Mouse (Mus musculus) MEL (cell line): ENCODE measurements at regions not wholly inside any gene's neighbourhood (a gene's known extent, or its start where the extent isn't known, plus 50 kb on each side); places are given as distances from the start of the nearest gene placed in this dataset.

ENCODE experiments used
- DNase-seq: peaks from one replicate; pipeline ENCODE4 v3.0.0; 2011; ENCODE audit warnings: low read depth, low spot score
- H3K27ac ChIP-seq: 2 replicates; pipeline ENCODE4 v1.5.1; 2012; ENCODE audit warnings: low read depth, mild to moderate bottlenecking, control low read depth, low read length, moderate library complexity; ENCODE audit not compliant: control insufficient read depth
- H3K27me3 ChIP-seq, 2 experiments: fragments of 150-350 bp in 1 of 2; sonication (generic) in 1 of 2; 2 replicates each; pipeline ENCODE4 v1.6.1; 2012; ENCODE audit warnings: low read length in 2 of 2, mild to moderate bottlenecking in 2 of 2, improper control_type of control experiment in 1 of 2, moderate library complexity in 1 of 2; ENCODE audit not compliant: insufficient read depth in 2 of 2, control insufficient read depth in 1 of 2
- H3K36me3 ChIP-seq, 2 experiments: 2 replicates each; pipeline ENCODE4 v1.6.1; 2012 to 2014; ENCODE audit warnings: low read length in 2 of 2, improper control_type of control experiment in 1 of 2, inconsistent platforms in 1 of 2, mild to moderate bottlenecking in 1 of 2; ENCODE audit not compliant: insufficient read depth in 2 of 2, control insufficient read depth in 1 of 2
- H3K4me1 ChIP-seq, 2 experiments: fragments of 150-350 bp in 1 of 2; sonication (generic) in 1 of 2; 2 replicates each; pipeline ENCODE4 v1.6.1; 2012; ENCODE audit warnings: low read length in 2 of 2, improper control_type of control experiment in 1 of 2, mild to moderate bottlenecking in 1 of 2; ENCODE audit not compliant: insufficient read depth in 2 of 2, control insufficient read depth in 1 of 2
- H3K4me3 ChIP-seq, 2 experiments: fragments of 150-350 bp in 1 of 2; sonication (generic) in 1 of 2; 2 replicates each; pipeline ENCODE4 v1.5.1; 2012; ENCODE audit warnings: low read depth in 2 of 2, low read length in 2 of 2, mild to moderate bottlenecking in 2 of 2, moderate library complexity in 2 of 2, control low read depth in 1 of 2, improper control_type of control experiment in 1 of 2; ENCODE audit not compliant: control insufficient read depth in 1 of 2, insufficient read depth in 1 of 2
- H3K79me2 ChIP-seq: 2 replicates; pipeline ENCODE4 v1.6.1; 2012; ENCODE audit warnings: mild to moderate bottlenecking, low read length, moderate library complexity; ENCODE audit not compliant: control insufficient read depth, poor library complexity, insufficient read depth
- H3K9ac ChIP-seq: 2 replicates; pipeline ENCODE4 v1.6.1; 2012; ENCODE audit warnings: low read depth, mild to moderate bottlenecking, control low read depth, low read length, moderate library complexity; ENCODE audit not compliant: control insufficient read depth, poor library complexity, severe bottlenecking
- H3K9me3 ChIP-seq: fragments of 150-350 bp; sonication (generic); replicated peaks from 2 replicates; pipeline ENCODE4 v1.6.1; 2012; ENCODE audit warnings: mild to moderate bottlenecking, low read length, improper control_type of control experiment, moderate library complexity; ENCODE audit not compliant: insufficient read depth
- EP300 ChIP-seq, 2 experiments: IDR thresholded peaks; 2 replicates each; pipeline ENCODE4 v1.6.1; 2011; ENCODE audit warnings: improper control_type of control experiment in 2 of 2, low read length in 2 of 2, low read depth in 1 of 2, mild to moderate bottlenecking in 1 of 2
- ETS1 ChIP-seq: IDR thresholded peaks from 2 replicates; pipeline ENCODE4 v1.6.1; 2012; ENCODE audit warnings: low read depth, mild to moderate bottlenecking, inconsistent platforms, low read length, improper control_type of control experiment, moderate library complexity
- GATA1 ChIP-seq: IDR thresholded peaks from 2 replicates; pipeline ENCODE4 v1.6.1; 2011; ENCODE audit warnings: low read depth, low read length, improper control_type of control experiment
- JUND ChIP-seq: IDR thresholded peaks from 2 replicates; pipeline ENCODE4 v1.6.1; 2011; ENCODE audit warnings: low read depth, mild to moderate bottlenecking, improper control_type of control experiment, low read length
- MAFK ChIP-seq: IDR thresholded peaks from 2 replicates; pipeline ENCODE4 v1.6.1; 2011; ENCODE audit warnings: low read depth, mild to moderate bottlenecking, low read length, improper control_type of control experiment, borderline replicate concordance
- MAZ ChIP-seq: IDR thresholded peaks from 2 replicates; pipeline ENCODE4 v1.6.1; 2012; ENCODE audit warnings: low read depth, mild to moderate bottlenecking, inconsistent platforms, low read length, improper control_type of control experiment
- MXI1 ChIP-seq: IDR thresholded peaks from 2 replicates; pipeline ENCODE4 v1.6.1; 2011; ENCODE audit warnings: mild to moderate bottlenecking, low read depth, low read length, improper control_type of control experiment
- MYB ChIP-seq: IDR thresholded peaks from 2 replicates; pipeline ENCODE4 v1.6.1; 2011; ENCODE audit warnings: mild to moderate bottlenecking, low read depth, low read length, improper control_type of control experiment
- MYC ChIP-seq: IDR thresholded peaks from 2 replicates; pipeline ENCODE4 v1.6.1; 2011; ENCODE audit warnings: low read depth, mild to moderate bottlenecking, low read length, improper control_type of control experiment, moderate library complexity
- NRF1 ChIP-seq: IDR thresholded peaks from 2 replicates; pipeline ENCODE4 v1.6.1; 2014; ENCODE audit warnings: low read depth, mild to moderate bottlenecking, inconsistent platforms, low read length, improper control_type of control experiment, moderate library complexity; ENCODE audit not compliant: poor library complexity, insufficient read depth, severe bottlenecking
- POLR2AphosphoS2 ChIP-seq: IDR thresholded peaks from 2 replicates; pipeline ENCODE4 v1.6.1; 2011; ENCODE audit warnings: low read length, improper control_type of control experiment
- POLR2AphosphoS5 ChIP-seq: IDR thresholded peaks from 2 replicates; pipeline ENCODE4 v1.6.1; 2012; ENCODE audit warnings: low read depth, borderline replicate concordance, mild to moderate bottlenecking, inconsistent platforms, low read length, moderate library complexity, mixed read lengths
- RAD21 ChIP-seq: IDR thresholded peaks from 2 replicates; pipeline ENCODE4 v1.6.1; 2011; ENCODE audit warnings: mild to moderate bottlenecking, low read depth, low read length, improper control_type of control experiment
- SIN3A ChIP-seq: IDR thresholded peaks from 2 replicates; pipeline ENCODE4 v1.6.1; 2012; ENCODE audit warnings: low read length, improper control_type of control experiment, inconsistent platforms
- TAL1 ChIP-seq: IDR thresholded peaks from 2 replicates; pipeline ENCODE4 v1.6.1; 2012; ENCODE audit warnings: mild to moderate bottlenecking, inconsistent platforms, low read length, moderate library complexity, mixed read lengths
- UBTF ChIP-seq: IDR thresholded peaks from 2 replicates; pipeline ENCODE4 v1.6.1; 2012; ENCODE audit warnings: low read depth, mild to moderate bottlenecking, inconsistent platforms, low read length, improper control_type of control experiment, moderate library complexity, borderline replicate concordance; ENCODE audit not compliant: insufficient read depth
- ZKSCAN1 ChIP-seq: IDR thresholded peaks from 2 replicates; pipeline ENCODE4 v1.6.1; 2012; ENCODE audit warnings: low read depth, mild to moderate bottlenecking, inconsistent platforms, low read length, improper control_type of control experiment, moderate library complexity
- ZMIZ1 ChIP-seq: IDR thresholded peaks from 2 replicates; pipeline ENCODE4 v1.6.1; 2012; ENCODE audit warnings: low read depth, mild to moderate bottlenecking, inconsistent platforms, low read length, improper control_type of control experiment, moderate library complexity

DNA sequence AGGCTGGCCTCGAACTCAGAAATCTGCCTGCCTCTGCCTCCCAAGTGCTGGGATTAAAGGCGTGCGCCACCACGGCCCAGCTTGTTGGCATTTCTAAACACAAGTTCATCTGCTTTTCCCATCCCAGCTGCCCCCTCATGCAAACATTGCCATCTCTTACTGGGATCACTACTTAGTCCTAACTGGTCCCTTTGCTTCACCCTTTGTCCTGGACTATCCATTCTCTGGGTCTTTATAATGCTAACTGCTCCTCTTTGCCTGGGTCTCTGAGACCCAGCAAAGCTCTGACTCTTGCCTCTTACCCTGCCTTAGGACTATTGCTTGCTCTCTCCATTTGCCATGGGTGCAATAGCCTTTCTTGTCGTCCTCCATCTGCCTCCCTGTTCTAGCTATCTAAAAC is 103.7 kb downstream of the Dad1 start:
- peaks cover 0 to 5% of the 10 kb centered on the region in 2 experiments; a peak in 2 of 4 replicates for H3K36me3 ChIP-seq
- DNase-seq: no peak
- no peak for TF ChIP-seq GATA1
- TF ChIP-seq TAL1: no peak
- no peak for TF ChIP-seq MXI1
- TF ChIP-seq MAZ: no peak
- no peak for TF ChIP-seq UBTF
- TF ChIP-seq EP300 (IDR thresholded peaks at IDR 0.05; ENCODE audit: low read depth in 1 of 2, low read length in 2 of 2): no peak
- TF ChIP-seq MAFK: no peak
- TF ChIP-seq JUND: no peak
- no peak for TF ChIP-seq POLR2AphosphoS2
- no peak for TF ChIP-seq RAD21
- no peak for TF ChIP-seq POLR2AphosphoS5
- TF ChIP-seq ZMIZ1: no peak
- no peak for TF ChIP-seq ETS1
- no peak for TF ChIP-seq SIN3A
- TF ChIP-seq NRF1: no peak
- TF ChIP-seq MYB: no peak
- TF ChIP-seq MYC: no peak
- no peak overlapping the region for H3K4me3 ChIP-seq
- peaks cover 0 to 6% of the 10 kb centered on the region in 2 experiments; a peak in 3 of 4 replicates for H3K27me3 ChIP-seq
- no peak overlapping the region for H3K9ac ChIP-seq
- H3K9me3 ChIP-seq: no peaks in the 10 kb centered on the region
- no peaks in the 10 kb centered on the region for H3K79me2 ChIP-seq
- no peak overlapping the region for H3K27ac ChIP-seq
- H3K4me1 ChIP-seq: peaks cover 2 to 8% of the 10 kb centered on the region in 2 experiments; a peak in 3 of 4 replicates

DNA sequence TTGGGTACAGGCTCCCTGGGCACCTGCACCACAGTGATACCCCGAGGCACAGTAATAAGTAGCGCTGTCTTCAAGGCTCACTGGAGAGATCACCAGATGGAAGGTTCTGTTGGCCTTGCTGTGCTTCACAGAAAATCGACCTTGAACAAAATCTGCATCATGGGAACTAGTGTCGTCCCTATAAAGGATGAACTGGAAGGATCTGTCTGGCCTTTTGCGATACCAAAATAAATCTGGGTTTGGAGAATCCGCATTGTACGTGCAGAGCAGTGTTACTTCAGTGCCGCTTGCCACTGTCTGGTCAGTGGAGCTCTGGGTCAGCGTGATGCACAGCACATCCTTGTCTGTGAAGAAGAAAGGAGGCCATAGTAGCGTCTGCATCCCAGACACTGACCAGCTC is 105.3 kb downstream of the Dad1 start:
- Histone ChIP-seq H3K36me3 (peaks cover 0 to 5% of the 10 kb centered on the region in 2 experiments; a peak in 2 of 4 replicates), H3K9ac (no peak overlapping the region), H3K27me3 (no peaks in the 10 kb centered on the region), H3K9me3 (no peaks in the 10 kb centered on the region), H3K79me2 (no peaks in the 10 kb centered on the region), H3K27ac (no peak overlapping the region), H3K4me3 (no peak overlapping the region), H3K4me1 (peaks cover 2 to 8% of the 10 kb centered on the region in 2 experiments; a peak in 3 of 4 replicates)
- no peak for DNase-seq
- TF ChIP-seq SIN3A: no peak
- TF ChIP-seq ZKSCAN1: no peak
- TF ChIP-seq MAFK: no peak
- TF ChIP-seq MYB: no peak
- TF ChIP-seq MYC: no peak
